Mouse (Mus musculus) splenic B cell, adult 2 months (primary cell): ENCODE results near the gene Krt7.

Experiments
- DNase-seq: peaks from one replicate; pipeline ENCODE4 v3.0.0-alpha.2; 2011; ENCODE audit warnings: low read depth, low spot score
- H3K27me3 ChIP-seq: 2 replicates; pipeline ENCODE4 v1.6.1; 2012; ENCODE audit warnings: mild to moderate bottlenecking, low read length, moderate library complexity, mixed read lengths; ENCODE audit not compliant: control insufficient read depth, poor library complexity, insufficient read depth, severe bottlenecking
- H3K36me3 ChIP-seq: 2 replicates; pipeline ENCODE4 v1.6.1; 2012; ENCODE audit warnings: mild to moderate bottlenecking, low read length, moderate library complexity, mixed read lengths; ENCODE audit not compliant: control insufficient read depth, poor library complexity, insufficient read depth, severe bottlenecking

The Krt7 gene

GRCm38 (mm10) chr15:101410775-101411174 lies at the start of gene Krt7:
Krt7 (plus strand) TSS chr15:101411043.
- H3K36me3 ChIP-seq, result no peaks in the 10 kb centered on the region
- no peak for DNase-seq
- no peaks in the 10 kb centered on the region for H3K27me3 ChIP-seq

GRCm38 (mm10) chr15:101362393-101363010 lies 48.3 kb upstream of the Krt7 start:
- DNase-seq, result peak; percentile 75
- Histone ChIP-seq H3K36me3 (no peaks in the 10 kb centered on the region), H3K27me3 (no peaks in the 10 kb centered on the region)

- H3K36me3 ChIP-seq, result no peaks in the 10 kb centered on the region
- peak; percentile 15 for DNase-seq
- no peaks in the 10 kb centered on the region for H3K27me3 ChIP-seq
Measured at GRCm38 (mm10) chr15:101363933-101364332, 46.9 kb upstream of the Krt7 start.

GRCm38 (mm10) chr15:101364425-101364824 lies 46.4 kb upstream of the Krt7 start:
- H3K36me3 ChIP-seq, result no peaks in the 10 kb centered on the region
- no peaks in the 10 kb centered on the region for H3K27me3 ChIP-seq
- no peak for DNase-seq

GRCm38 (mm10) chr15:101364891-101365671 lies 45.8 kb upstream of the Krt7 start:
- no peak for DNase-seq
- no peaks in the 10 kb centered on the region for H3K36me3 ChIP-seq
- H3K27me3 ChIP-seq, result no peaks in the 10 kb centered on the region

GRCm38 (mm10) chr15:101365721-101366120 lies 45.1 kb upstream of the Krt7 start:
- no peak for DNase-seq
- no peaks in the 10 kb centered on the region for H3K36me3 ChIP-seq
- no peaks in the 10 kb centered on the region for H3K27me3 ChIP-seq

GRCm38 (mm10) chr15:101366482-101366881 lies 44.4 kb upstream of the Krt7 start:
- Histone ChIP-seq H3K27me3 (no peaks in the 10 kb centered on the region), H3K36me3 (no peaks in the 10 kb centered on the region)
- no peak for DNase-seq

- no peak for DNase-seq
- Histone ChIP-seq H3K27me3 (no peaks in the 10 kb centered on the region), H3K36me3 (no peaks in the 10 kb centered on the region)
Measured at GRCm38 (mm10) chr15:101366926-101367325, 43.9 kb upstream of the Krt7 start.

- DNase-seq, result no peak
- no peaks in the 10 kb centered on the region for H3K27me3 ChIP-seq
- H3K36me3 ChIP-seq, result no peaks in the 10 kb centered on the region
Measured at GRCm38 (mm10) chr15:101367497-101367896, 43.3 kb upstream of the Krt7 start.

- DNase-seq, result no peak
- Histone ChIP-seq H3K36me3 (no peaks in the 10 kb centered on the region), H3K27me3 (no peaks in the 10 kb centered on the region)
Measured at GRCm38 (mm10) chr15:101368015-101368414, 42.8 kb upstream of the Krt7 start.

GRCm38 (mm10) chr15:101368502-101369381 lies 42.1 kb upstream of the Krt7 start:
- H3K36me3 ChIP-seq, result no peaks in the 10 kb centered on the region
- H3K27me3 ChIP-seq, result no peaks in the 10 kb centered on the region
- no peak for DNase-seq

- DNase-seq, result no peak
- no peaks in the 10 kb centered on the region for H3K27me3 ChIP-seq
- no peaks in the 10 kb centered on the region for H3K36me3 ChIP-seq
Measured at GRCm38 (mm10) chr15:101369382-101370100, 41.3 kb upstream of the Krt7 start.

GRCm38 (mm10) chr15:101370101-101370911 lies 40.5 kb upstream of the Krt7 start, which contains the start of gene Krt80:
Krt80 (minus strand) TSS chr15:101370162.
- DNase-seq, result no peak
- no peaks in the 10 kb centered on the region for H3K27me3 ChIP-seq

More at GRCm38 (mm10) chr15:101370101-101370911, 40.5 kb upstream of the Krt7 start, which contains the start of gene Krt80:
- no peaks in the 10 kb centered on the region for H3K36me3 ChIP-seq
